Mouse (Mus musculus): ENCODE results near the gene Zdhhc1. TPM values are rescaled to one million over a fixed set of nuclear protein-coding genes. Genes with fewer than 3 reads are reported as not detected.

The Zdhhc1 gene
- polyA plus RNA-seq, 1 experiment = 133 TPM

- TF ChIP-seq CTCF (IDR thresholded peaks at IDR 0.05; ENCODE audit: insufficient read depth, low read length) (no peak), POLR2A (IDR thresholded peaks at IDR 0.05; ENCODE audit: borderline replicate concordance, extremely low read depth, low read depth, low read length) (no peak)
- no peak for DNase-seq
- Histone ChIP-seq H3K4me1 (ENCODE audit: control insufficient read depth, insufficient read depth, low read length) (peaks cover 4% of the 10 kb centered on the region), H3K4me3 (replicated peaks; ENCODE audit: extremely low read depth, low read depth, low read length) (no peak overlapping the region)
- 64% methylated on average over 15 of the region's 15 CpGs for WGBS
Measured at GRCm38 (mm10) chr8:105451903-105452603, 44.6 kb downstream of the Zdhhc1 start.

- 72% methylated on average over 1 of the region's 1 CpGs for WGBS
- DNase-seq = no peak
- Histone ChIP-seq H3K4me1 (ENCODE audit: control insufficient read depth, insufficient read depth, low read length) (peaks cover 4% of the 10 kb centered on the region), H3K4me3 (replicated peaks; ENCODE audit: extremely low read depth, low read depth, low read length) (no peak overlapping the region)
- TF ChIP-seq CTCF (IDR thresholded peaks at IDR 0.05; ENCODE audit: insufficient read depth, low read length) (no peak), POLR2A (IDR thresholded peaks at IDR 0.05; ENCODE audit: borderline replicate concordance, extremely low read depth, low read depth, low read length) (no peak)
Measured at GRCm38 (mm10) chr8:105450977-105451376, 45.7 kb downstream of the Zdhhc1 start.

- 85% methylated on average over 5 of the region's 5 CpGs for WGBS
- no peak for DNase-seq
- no peak for TF ChIP-seq POLR2A (IDR thresholded peaks at IDR 0.05; ENCODE audit: borderline replicate concordance, extremely low read depth, low read depth, low read length)
- no peak for TF ChIP-seq CTCF (IDR thresholded peaks at IDR 0.05; ENCODE audit: insufficient read depth, low read length)
Measured at GRCm38 (mm10) chr8:105448596-105448995, 48.1 kb downstream of the Zdhhc1 start.

GRCm38 (mm10) chr8:105448188-105448587 is 48.5 kb downstream of the Zdhhc1 start:
- no peak for TF ChIP-seq POLR2A (IDR thresholded peaks at IDR 0.05; ENCODE audit: borderline replicate concordance, extremely low read depth, low read depth, low read length)
- no peak for TF ChIP-seq CTCF (IDR thresholded peaks at IDR 0.05; ENCODE audit: insufficient read depth, low read length)
- no peak overlapping the region for H3K4me3 ChIP-seq (replicated peaks; ENCODE audit: extremely low read depth, low read depth, low read length)
- 93% methylated on average over 3 of the region's 3 CpGs for WGBS
- no peaks in the 10 kb centered on the region; the same call in 1 of the 2 replicates for H3K4me1 ChIP-seq (ENCODE audit: control insufficient read depth, insufficient read depth, low read length)
- DNase-seq = no peak

More at GRCm38 (mm10) chr8:105448596-105448995, 48.1 kb downstream of the Zdhhc1 start:
- Histone ChIP-seq H3K4me3 (replicated peaks; ENCODE audit: extremely low read depth, low read depth, low read length) (no peak overlapping the region), H3K4me1 (ENCODE audit: control insufficient read depth, insufficient read depth, low read length) (peaks cover 2% of the 10 kb centered on the region)

GRCm38 (mm10) chr8:105446127-105446552 is 50.6 kb downstream of the Zdhhc1 start:
- WGBS = 37% methylated on average over 4 of the region's 4 CpGs
- TF ChIP-seq POLR2A (IDR thresholded peaks at IDR 0.05; ENCODE audit: borderline replicate concordance, extremely low read depth, low read depth, low read length) (no peak), CTCF (IDR thresholded peaks at IDR 0.05; ENCODE audit: insufficient read depth, low read length) (no peak)
- H3K4me3 ChIP-seq (replicated peaks; ENCODE audit: extremely low read depth, low read depth, low read length) = no peak overlapping the region
- H3K4me1 ChIP-seq (ENCODE audit: control insufficient read depth, insufficient read depth, low read length) = no peaks in the 10 kb centered on the region
- DNase-seq = no peak

- WGBS = 49% methylated on average over 11 of the region's 11 CpGs
- no peak for TF ChIP-seq POLR2A (IDR thresholded peaks at IDR 0.05; ENCODE audit: borderline replicate concordance, extremely low read depth, low read depth, low read length)
- TF ChIP-seq CTCF (IDR thresholded peaks at IDR 0.05; ENCODE audit: insufficient read depth, low read length) = no peak
- H3K4me1 ChIP-seq (ENCODE audit: control insufficient read depth, insufficient read depth, low read length) = no peaks in the 10 kb centered on the region
- no peak overlapping the region for H3K4me3 ChIP-seq (replicated peaks; ENCODE audit: extremely low read depth, low read depth, low read length)
- no peak for DNase-seq
Measured at GRCm38 (mm10) chr8:105445296-105446126, 51.2 kb downstream of the Zdhhc1 start.

- Histone ChIP-seq H3K4me1 (ENCODE audit: control insufficient read depth, insufficient read depth, low read length) (no peaks in the 10 kb centered on the region), H3K4me3 (replicated peaks; ENCODE audit: extremely low read depth, low read depth, low read length) (no peak overlapping the region)
- TF ChIP-seq POLR2A (IDR thresholded peaks at IDR 0.05; ENCODE audit: borderline replicate concordance, extremely low read depth, low read depth, low read length) (no peak), CTCF (IDR thresholded peaks at IDR 0.05; ENCODE audit: insufficient read depth, low read length) (no peak)
- 76% methylated on average over 5 of the region's 5 CpGs for WGBS
- DNase-seq = no peak
Measured at GRCm38 (mm10) chr8:105442661-105443060, 54.0 kb downstream of the Zdhhc1 start.

- 10% methylated on average over 6 of the region's 6 CpGs for WGBS
Measured at GRCm38 (mm10) chr8:105441433-105441832, 55.3 kb downstream of the Zdhhc1 start.

GRCm38 (mm10) chr8:105438865-105439264 is 57.8 kb downstream of the Zdhhc1 start:
- 61% methylated on average over 5 of the region's 5 CpGs for WGBS
- no peak for DNase-seq
- TF ChIP-seq CTCF (IDR thresholded peaks at IDR 0.05; ENCODE audit: insufficient read depth, low read length) = peak; percentile 50
- TF ChIP-seq POLR2A (IDR thresholded peaks at IDR 0.05; ENCODE audit: borderline replicate concordance, extremely low read depth, low read depth, low read length) = no peak

More at GRCm38 (mm10) chr8:105441433-105441832, 55.3 kb downstream of the Zdhhc1 start:
- DNase-seq = peak; percentile 49
- no peak overlapping the region for H3K4me3 ChIP-seq (replicated peaks; ENCODE audit: extremely low read depth, low read depth, low read length)
- no peaks in the 10 kb centered on the region for H3K4me1 ChIP-seq (ENCODE audit: control insufficient read depth, insufficient read depth, low read length)
- TF ChIP-seq POLR2A (IDR thresholded peaks at IDR 0.05; ENCODE audit: borderline replicate concordance, extremely low read depth, low read depth, low read length) = no peak
- peak; percentile 54 for TF ChIP-seq CTCF (IDR thresholded peaks at IDR 0.05; ENCODE audit: insufficient read depth, low read length)

More at GRCm38 (mm10) chr8:105438865-105439264, 57.8 kb downstream of the Zdhhc1 start:
- peaks cover 1% of the 10 kb centered on the region; the same call in 1 of the 2 replicates for H3K4me1 ChIP-seq (ENCODE audit: control insufficient read depth, insufficient read depth, low read length)
- no peak overlapping the region for H3K4me3 ChIP-seq (replicated peaks; ENCODE audit: extremely low read depth, low read depth, low read length)

All from lung, adult 2 months (tissue).